Mouse (Mus musculus): ENCODE data around the gene Fgd3.

Gene Fgd3

DNA sequence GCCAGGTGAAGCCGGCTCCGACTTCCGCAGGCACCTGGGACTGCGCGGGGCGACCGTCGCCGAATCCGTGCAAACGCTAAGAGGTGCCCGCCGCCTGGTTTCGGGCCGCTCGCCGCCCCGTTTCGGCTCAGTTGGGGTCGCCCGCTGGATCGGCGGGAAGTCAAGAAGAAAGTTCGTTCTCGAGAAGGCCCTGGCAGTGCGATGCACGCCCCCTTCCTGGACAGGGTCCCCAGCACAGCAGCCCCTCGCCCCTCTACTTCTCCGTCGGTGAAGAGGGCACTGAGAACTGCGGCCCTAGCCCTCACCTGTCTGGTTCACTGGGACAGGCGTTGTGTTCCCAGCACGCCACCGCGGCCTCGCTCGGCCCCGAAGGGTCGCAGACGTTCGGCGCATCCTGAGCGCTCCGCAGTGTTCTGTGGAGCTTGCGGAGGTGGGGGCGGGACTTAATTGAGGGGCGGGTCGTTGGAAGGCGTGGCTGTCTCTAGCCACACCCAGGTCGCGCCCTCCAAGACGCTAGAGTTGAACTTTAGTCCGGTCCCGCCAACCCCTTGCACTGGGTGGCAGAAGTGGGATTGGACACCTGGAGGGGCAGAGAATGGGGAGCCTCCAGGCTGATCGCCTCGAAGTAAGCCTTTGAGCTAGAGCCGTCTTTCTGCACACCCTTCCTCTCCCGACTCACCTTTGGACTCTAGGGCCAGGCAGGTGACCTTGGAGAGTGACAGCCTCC lies 72.2 kb downstream of the Fgd3 start:
- no peak for DNase-seq (ENCODE audit: low spot score)

DNA sequence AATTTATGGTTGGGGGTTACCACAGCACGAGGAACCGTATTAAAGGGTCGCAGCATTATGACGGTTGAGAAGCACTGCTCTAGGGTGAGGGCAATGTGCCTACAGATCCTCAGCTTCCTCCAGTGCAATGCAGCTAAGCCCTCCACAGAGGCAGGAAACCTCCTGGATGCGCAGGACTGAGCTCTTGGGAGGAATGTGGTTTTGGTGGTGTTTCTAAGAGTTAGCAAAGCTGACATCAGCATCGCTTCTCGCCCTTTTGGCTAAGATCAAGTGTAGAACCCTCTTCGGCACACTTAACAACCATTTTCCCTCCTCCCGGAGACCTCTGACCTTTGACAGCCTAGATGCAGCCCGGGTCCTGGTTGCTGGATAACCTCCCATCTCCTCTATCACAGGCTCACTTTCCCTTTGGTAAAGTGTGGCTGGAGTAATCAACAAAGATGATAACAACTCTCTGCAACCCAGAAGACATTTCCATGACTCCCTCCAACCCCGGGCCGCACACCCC lies 72.8 kb downstream of the Fgd3 start:
- DNase-seq (ENCODE audit: low spot score), result no peak

DNA sequence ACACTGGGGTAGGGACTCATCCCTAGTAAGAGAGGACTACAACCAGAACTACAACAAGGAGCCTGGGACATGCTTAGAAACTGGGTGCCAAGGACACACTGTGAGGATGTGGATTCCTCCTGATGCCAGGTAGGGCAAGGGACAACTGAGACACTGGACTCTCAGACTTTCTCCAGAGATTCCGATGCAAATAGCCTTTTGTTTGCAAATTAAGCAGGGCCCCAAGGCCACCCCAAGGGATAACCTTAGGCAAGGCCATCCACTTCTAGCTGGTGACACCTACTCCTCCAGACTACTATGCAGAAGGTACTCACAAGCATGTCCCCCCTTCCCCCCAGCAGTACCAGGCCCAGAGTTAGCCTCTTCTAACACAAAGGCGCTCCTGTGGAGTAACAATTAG lies 73.5 kb downstream of the Fgd3 start:
- DNase-seq (ENCODE audit: low spot score), result no peak

DNA sequence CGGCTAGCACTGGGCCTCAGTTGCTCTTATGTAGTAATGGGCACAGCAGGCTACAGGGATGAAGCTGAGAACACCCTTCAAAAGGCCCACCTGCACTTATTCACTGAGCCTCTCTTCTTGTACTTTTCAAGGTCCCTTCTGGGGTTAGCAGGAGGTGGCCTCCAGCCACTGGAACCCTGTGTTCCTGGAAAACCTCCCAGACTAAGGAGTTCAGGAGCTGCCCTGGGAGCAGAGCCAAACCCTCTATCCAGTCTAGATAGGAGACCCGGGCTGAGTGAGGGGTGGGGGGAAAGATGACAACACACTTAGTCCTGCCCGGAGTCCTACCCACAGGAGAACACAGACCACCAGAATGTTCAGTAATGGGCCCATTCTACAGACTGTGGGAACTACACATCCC lies 74.1 kb downstream of the Fgd3 start:
- DNase-seq (ENCODE audit: low spot score), result no peak

DNA sequence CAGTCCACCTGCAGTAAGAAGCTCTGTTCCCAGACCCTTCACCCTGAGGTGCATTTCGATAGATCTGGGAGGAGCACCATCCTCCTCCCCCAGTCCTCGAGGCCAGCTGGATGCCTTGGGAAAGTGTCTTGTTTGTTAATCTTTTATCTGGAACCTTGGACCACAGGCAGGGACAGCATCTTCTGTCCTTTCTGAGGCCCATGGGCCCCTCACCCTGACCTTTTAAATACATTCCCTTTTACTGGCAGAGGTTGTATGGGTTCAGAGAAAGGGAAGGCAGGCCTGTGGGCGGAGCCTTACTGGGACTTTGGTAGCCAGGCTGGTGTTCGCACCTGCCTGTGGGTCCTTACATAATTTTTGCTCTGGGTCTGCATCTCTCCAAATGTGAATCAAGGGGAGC lies 74.9 kb downstream of the Fgd3 start:
- DNase-seq (ENCODE audit: low spot score), result no peak

DNA sequence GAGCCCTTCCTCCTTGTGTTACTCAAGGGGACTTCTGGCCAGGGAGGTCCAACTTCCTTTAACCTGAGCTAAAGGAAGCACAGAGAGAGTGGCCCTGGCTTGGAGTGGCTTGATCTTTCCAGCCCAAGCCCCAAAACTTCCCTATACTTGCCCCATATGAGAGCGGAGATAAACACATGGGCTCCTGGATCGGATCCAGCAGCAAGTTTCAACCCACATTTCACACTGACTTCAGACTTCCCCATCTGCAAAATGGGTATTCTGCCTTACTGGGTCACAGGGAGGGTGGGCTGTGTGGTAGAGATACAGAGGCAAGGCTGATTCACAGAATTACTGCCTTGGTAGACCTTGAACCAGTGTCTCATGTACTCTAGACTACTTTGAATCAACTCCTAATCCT lies 76.6 kb downstream of the Fgd3 start:
- no peak for DNase-seq (ENCODE audit: low spot score)

DNA sequence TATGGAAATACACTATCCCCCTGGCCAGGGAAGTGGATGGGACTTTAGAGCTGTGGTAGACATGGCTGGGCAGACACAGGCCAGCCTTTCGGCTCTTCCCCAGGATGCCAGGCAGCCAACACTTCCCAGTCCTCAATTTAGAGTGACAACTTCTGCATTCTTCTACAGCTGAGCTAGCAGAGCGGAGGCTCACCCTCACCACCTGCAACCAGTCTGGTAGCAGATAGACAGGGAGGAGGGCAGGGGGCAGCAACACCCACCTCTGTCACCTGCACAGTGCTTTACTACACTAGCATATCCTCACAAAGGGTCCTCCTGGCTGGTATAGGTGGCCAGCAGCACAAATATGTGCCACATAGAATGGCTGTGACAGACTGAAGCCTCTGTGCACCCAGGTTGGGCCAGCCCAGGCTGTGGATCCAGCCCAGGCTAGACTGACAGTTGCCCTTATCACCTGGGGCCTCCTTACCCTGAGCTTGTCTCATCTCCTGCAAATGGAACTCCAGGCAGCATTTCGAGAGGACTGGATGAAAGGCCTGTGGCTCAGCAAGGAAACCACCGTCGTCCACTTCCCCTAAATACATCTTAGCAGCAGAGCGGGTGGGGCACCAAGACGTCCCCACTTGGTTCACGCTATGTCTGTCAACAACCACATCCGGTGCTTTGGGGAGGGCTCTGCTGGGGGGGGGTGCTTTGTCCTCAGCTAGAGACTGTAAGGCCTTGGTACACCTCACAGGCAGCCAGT lies 77.6 kb downstream of the Fgd3 start:
- peak; percentile 77 for DNase-seq (ENCODE audit: low spot score)

DNA sequence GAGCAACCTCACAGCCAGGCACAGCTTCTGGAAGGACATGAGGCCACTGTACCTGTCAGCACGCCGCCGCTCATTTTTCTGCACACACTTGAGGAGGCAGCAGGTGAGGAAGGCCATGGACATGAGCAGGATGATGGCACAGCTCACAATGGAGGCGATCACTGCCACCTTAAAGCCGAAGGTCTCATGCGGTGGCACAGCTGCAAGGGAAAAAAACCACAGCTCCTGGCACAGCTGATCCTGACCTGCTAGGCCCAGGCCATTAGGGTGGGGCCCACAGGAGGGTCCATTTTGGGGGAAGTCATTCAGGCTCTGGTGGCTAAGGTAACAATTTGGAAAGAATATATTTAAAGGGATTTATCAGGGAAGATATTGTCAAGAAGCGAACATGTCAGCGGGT lies 81.4 kb downstream of the Fgd3 start:
- DNase-seq (ENCODE audit: low spot score), result no peak

DNA sequence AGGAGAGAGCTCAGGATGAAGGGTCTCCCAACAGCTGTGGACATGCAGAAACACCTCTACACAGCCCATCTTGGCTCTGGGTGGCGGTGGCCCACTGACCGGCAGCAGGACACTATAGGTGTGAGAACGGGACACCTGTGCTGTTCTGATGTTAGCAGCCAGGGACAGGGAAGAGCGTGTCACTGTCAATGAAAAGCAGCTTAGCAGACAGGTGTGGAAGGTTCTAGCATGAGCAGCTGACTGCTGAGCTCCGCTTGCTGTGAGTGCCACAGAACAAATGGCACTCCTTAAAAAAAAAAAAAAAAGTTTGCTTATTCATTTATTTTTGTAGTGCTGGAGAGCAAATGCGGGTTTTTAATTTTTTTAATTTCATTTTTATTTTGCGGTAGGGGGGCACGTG lies 82.5 kb downstream of the Fgd3 start:
- no peak for DNase-seq (ENCODE audit: low spot score)

DNA sequence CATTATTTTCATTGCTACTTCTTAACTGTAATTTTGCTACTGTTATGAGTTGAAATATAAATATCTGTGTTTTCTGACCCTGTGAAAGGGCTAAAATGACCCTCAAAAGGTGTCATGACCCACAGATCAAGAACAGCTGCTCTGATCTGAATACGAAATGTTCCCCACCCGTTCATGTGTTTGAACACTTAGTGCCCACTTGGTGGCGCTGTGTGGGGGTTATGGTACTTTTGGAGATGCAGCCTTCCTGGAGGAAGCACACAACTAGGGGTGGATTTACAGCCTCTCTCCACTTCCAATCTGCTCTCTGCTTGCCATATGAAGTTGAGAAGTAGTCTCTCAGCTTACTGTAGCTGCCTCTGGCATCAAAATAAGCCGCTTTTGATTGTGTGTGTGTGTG lies 85.4 kb downstream of the Fgd3 start:
- no peak for DNase-seq (ENCODE audit: low spot score)

DNA sequence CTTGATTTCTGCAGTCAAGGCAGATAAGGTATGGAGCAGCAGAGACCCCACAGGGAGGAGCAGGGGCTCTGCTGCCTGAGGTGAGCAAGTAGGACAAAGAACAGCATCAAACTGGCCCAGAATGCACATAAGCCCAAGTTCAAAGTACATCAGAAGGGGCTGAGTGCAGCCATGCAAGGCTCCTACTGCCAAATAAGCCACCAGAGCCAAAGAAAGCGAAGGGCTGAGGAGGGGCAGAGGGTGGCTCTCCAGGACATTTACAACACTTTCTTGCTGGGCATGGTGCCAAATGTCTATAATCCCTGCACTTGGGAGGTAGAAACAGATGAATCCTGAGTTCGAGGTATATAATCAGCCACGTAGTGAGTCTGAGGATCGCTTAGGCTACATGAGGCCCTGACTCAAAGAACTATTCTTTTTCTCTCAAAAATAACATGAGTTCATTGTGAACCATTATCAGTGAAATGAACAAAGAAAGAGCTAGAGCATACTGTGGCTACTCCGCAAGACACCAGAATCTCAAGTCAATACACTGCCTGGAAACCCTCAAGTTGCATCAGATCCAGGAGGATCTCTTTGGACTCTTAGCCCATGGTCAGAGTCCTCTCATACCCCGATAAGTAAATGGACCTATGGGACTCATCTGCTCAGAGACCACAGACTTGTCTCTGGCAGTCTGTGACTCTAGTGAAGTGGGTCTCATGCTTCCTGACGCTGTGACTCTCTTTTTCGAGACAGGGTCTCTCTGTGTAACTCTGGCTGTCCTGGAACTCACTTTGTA lies 86.1 kb downstream of the Fgd3 start:
- no peak for DNase-seq (ENCODE audit: low spot score)

DNA sequence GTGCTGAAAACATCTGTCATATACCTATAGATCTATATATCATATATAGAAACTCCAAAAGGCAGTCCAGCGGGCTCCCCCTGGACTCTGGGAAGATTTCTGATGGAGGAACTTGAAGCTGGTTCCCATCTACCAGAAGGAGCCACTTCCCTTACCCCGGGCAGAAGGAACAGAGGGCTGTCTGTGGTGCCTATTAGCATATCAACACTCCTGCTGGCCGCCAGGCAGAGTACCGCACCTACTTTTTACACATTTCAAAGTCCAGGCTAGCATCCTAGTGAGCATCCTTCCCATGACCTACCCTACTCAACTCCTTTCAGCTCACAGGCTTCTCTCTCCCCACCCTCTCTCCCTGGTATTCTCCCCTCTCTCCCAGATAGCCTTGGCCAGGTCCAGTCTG lies 94.5 kb downstream of the Fgd3 start:
- no peak for DNase-seq (ENCODE audit: low spot score)

DNA sequence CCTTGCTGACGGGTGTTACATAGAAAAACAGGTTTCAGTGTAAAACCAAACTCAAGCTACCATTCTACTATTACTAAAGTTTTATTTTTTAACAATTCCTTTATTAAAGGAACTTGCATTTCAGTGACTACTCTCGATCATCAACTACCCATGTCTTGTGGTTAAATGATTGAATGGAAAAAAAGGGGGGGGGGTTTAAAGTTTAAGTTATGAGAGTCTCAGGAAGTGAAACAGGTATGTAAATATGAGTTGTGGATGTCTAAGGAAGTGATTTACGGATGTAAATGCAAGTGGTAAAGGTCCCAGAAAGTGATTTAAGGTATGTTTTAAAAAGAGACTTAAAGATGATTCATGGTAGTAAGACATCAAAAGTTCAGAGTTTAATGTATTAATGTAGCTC lies 95.0 kb downstream of the Fgd3 start:
- no peak for DNase-seq (ENCODE audit: low spot score)

DNA sequence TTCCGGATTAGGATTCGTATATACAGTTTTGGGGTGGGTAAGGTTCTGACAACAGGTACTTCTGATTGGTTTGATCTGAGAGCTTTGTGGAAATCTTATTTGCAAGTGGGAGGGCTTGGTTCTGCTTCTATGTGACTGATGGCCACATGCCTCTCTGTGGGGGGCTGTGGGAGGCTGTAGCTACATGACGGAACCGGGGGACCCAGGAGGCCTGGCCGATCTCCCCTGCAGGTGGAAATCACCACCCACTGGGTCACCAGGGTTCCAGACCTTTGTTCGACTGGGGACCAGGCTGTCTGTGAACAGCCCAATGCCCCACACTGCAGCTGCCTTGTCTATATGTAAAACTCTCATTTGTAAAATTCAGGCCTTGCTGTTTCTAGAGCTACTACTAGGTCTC lies 95.4 kb downstream of the Fgd3 start:
- no peak for DNase-seq (ENCODE audit: low spot score)

DNA sequence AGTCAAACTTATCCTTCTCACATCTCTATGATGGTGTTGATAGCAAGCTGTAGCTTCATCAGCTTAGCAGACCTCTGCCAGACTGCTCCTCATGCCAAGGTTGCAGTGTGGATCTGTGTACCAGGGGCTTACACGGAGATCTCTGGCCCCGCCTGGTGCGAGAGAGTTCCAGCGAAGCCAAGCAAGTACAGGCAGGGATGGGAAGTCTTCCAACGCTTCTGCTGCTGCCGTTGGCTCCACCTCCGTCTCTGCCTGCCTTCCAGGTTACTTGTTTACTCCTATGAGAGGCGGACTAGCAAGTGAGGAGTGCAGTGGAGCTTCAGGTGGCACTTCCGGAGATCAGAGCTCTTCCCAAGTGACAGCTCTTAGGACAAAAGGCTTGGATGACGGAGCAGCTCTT lies 95.8 kb downstream of the Fgd3 start:
- no peak for DNase-seq (ENCODE audit: low spot score)

DNA sequence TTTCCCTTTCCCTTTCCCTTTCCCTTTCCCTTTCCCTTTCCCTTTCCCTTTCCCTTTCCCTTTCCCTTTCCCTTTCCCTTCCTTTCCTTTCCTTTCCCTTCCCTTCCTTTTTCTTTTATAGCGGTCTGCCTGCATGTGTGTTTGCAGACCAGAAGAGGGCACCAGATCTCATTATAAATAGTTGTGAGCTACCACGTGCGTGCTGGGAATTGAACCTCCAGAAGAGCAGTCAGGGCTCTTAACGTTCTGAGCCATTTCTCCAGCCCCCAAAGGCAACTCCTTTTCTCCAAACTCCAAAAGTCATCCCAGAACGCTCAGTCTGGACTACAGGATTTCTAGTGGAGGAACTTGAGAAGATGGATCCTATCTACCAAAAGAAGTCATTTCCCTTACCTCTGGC lies 99.2 kb downstream of the Fgd3 start:
- DNase-seq (ENCODE audit: low spot score), result no peak

DNA sequence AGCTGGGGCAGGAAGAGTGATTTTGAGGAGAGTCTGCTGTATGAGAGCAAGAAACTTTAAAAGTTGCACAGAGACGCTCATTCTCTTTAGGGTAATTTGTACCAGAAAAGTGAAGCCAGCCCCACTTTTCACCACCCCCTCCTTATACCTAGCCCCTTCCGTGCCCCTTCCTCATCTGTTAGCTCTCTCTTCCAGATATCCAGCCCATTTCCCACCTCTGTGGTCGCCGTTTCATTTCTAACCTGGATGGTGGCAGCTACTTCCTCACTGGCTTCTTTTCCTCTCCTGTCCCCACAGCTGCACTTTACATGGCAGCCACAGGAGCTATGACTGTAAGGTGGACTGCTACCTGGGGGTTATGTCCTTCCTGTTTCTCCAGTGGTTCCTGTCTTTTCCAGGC lies 100.7 kb downstream of the Fgd3 start:
- DNase-seq (ENCODE audit: low spot score), result no peak

DNA sequence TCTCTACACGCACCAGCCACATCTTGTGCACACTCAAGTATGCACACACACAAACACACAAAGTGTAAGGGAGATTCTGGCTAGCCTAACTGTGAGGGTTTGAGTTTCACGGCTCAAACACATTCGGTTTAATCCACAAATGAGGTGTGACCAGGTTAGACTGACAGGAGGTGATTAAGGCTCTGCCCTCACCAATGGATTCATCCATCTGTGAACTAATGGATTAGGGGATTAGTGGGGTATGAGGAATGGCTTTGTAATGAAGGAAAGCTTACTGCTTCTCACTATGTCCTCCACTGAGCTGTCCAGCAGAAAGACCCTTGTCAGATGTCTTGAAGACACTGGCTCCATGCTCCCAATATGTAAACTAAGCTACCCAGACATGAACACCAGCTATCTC lies 101.5 kb downstream of the Fgd3 start:
- no peak for DNase-seq (ENCODE audit: low spot score)

DNA sequence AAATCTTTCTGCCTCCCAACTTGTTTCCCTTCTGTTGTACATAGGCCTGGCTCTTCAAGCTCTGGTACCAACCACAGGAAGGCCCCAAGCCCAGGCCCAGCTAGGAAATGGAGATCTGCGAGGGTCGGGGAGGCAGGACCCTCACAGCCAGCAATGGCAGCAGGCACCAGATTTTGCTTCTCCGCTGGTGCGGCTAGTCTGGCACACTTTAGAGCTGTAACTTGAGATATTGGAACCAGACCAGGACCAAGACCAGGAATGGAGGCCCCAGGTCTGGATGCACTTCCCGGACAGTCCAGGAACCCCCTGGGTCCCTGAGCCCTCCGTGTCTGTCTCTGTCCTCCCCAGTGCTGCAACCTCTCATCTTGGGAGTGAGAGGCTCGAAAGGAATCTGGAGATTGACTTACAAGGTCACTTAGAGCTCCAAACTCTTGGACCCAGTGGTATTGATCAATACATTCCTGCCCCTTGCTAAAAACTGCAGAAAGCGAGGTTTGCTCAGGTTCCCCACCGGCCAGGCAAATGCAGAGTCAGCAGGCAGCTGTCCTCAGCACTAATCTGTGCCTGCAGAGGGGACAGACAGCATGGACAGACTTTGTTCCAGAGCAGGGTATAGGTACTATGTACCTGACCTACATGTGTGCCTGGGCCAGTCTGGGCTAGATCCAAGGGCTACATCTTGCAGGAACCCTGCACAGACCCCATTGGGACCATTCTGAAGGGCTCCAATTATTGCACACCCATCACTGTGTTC lies 103.1 kb downstream of the Fgd3 start:
- DNase-seq (ENCODE audit: low spot score), result no peak

DNA sequence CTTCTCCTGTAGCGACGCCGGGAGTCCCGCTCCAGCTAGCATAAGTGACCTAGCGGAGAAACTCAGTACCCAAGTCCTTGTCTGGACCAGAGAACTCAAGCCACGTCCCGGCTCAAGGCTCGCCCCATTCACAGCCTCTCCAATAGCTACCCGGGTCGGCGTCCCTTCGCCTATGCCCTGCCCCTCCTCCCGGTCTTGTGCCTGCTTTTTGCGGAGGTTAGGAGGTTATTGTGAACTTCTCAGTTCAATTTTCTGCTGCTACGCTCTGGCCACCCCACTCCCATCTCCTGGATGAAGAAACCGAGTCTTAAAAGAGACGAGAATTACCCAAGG lies 103.9 kb downstream of the Fgd3 start:
- DNase-seq (ENCODE audit: low spot score), result no peak

DNA sequence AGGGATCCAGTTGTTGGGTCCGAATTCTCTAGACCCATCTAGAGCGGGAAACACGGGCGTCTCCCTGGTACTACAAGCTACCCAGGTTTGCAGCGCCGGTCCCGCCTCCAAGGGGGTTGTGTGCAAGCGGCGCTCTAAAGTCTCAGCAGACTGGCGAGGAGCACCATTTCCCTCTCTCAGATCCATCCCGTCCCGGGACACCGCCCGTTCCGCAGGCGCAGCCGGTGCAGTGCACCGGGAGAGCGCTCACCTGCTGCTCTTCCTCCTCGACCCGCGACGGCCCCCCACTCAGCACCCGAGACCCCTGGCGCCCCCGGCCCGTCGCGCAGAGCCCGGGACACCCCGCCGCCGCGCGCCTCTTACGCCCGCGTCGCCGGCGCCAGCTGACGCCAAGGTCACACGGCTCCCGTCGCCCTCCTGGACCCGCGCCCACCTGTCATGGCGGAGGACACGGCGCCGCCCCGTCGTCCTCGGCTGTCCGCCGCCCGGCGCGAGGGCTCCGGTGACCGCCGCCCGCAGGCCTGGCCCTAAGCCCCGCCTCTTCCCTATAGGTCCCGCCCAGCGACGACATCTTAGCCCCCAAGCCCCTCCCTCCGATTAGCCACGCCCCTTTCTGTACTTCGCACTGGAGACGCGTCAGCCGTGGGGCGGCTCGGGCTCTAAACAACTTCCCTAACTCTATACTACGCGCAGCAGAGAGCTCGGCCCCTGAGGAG lies 104.4 kb downstream of the Fgd3 start, which contains the start of gene Card19:
Gene Card19, minus strand, starts transcription at position 534 of the 716 bp plus-strand sequence.
- DNase-seq (ENCODE audit: low spot score), result peak; percentile 98

DNA sequence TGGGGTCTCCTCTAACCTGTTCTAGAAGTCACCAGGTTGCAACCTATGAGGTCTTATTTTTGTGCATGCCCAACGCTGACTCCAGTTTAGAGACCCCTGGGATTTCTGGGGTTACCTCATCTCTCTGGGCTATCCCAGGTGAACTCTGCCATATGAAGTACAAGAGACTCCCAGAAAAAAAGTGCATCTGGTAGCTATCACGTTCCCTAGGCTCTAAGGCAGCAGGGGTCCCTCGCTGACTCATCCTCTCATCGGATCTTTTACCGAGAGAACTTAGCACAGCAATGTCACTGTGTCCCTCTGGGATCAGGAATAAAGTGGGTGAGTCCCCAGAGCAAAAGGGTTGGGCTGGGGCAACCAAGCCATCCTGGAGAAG lies 105.0 kb downstream of the Fgd3 start:
- no peak for DNase-seq (ENCODE audit: low spot score)
